Mouse (Mus musculus) left cerebral cortex, postnatal 36 days (tissue): ENCODE measurements around the gene Thap2. TPM values are rescaled to one million over a fixed set of nuclear protein-coding genes. Genes with fewer than 3 reads are reported as not detected.

ENCODE experiments used
- DNase-seq, 2 experiments: peaks; one replicate each; pipeline ENCODE4 v3.0.0; 2021 to 2022; ENCODE audit warnings: low spot score in 2 of 2, mixed read lengths in 1 of 2
- intact Hi-C: fragments of 180-260 bp; cut with DNase I; formaldehyde crosslinking; loops from one replicate; pipeline ENCODE4 v1.15.1; 2025
- total RNA-seq, 2 experiments: library from RNA; stranded (reverse); gene quantifications; 2 replicates each; pipeline ENCODE4 v1.2.3; 2021

Gene Thap2
- total RNA-seq, 2 experiments from 2014 or later = 14.1 to 18.6 TPM

- intact Hi-C loops = no loop called here
These were observed 25.9 kb downstream of the Thap2 start for GRCm38 (mm10) chr10:115358216-115358919.

GRCm38 (mm10) chr10:115356106-115356505 is 28.1 kb downstream of the Thap2 start:
- intact Hi-C loops = no loop called here
- DNase-seq = no peak

More at GRCm38 (mm10) chr10:115358216-115358919, 25.9 kb downstream of the Thap2 start:
- no peak for DNase-seq

- intact Hi-C loops = no loop called here
- DNase-seq = no peak
These were observed 29.2 kb downstream of the Thap2 start for GRCm38 (mm10) chr10:115355016-115355415.

- DNase-seq = no peak
- intact Hi-C loops = no loop called here
These were observed 29.7 kb downstream of the Thap2 start for GRCm38 (mm10) chr10:115354553-115354952.

- intact Hi-C loops = no loop called here
- no peak for DNase-seq
These were observed 33.3 kb downstream of the Thap2 start for GRCm38 (mm10) chr10:115350810-115351397.

GRCm38 (mm10) chr10:115349509-115349908 is 34.7 kb downstream of the Thap2 start:
- no peak for DNase-seq
- intact Hi-C loops = no loop called here

GRCm38 (mm10) chr10:115349029-115349428 is 35.2 kb downstream of the Thap2 start:
- intact Hi-C loops = no loop called here
- DNase-seq = no peak

GRCm38 (mm10) chr10:115348131-115348530 is 36.1 kb downstream of the Thap2 start:
- intact Hi-C loops = no loop called here
- DNase-seq = no peak

GRCm38 (mm10) chr10:115346444-115346843 is 37.8 kb downstream of the Thap2 start:
- no peak for DNase-seq
- intact Hi-C loops = no loop called here

- DNase-seq = no peak
- intact Hi-C loops = no loop called here
These were observed 41.3 kb downstream of the Thap2 start for GRCm38 (mm10) chr10:115342771-115343425.

- DNase-seq = no peak
- intact Hi-C loops = no loop called here
These were observed 44.4 kb downstream of the Thap2 start for GRCm38 (mm10) chr10:115339820-115340328.

GRCm38 (mm10) chr10:115336901-115337300 is 47.3 kb downstream of the Thap2 start:
- intact Hi-C loops = no loop called here
- no peak for DNase-seq

GRCm38 (mm10) chr10:115333528-115333927 is 50.7 kb downstream of the Thap2 start:
- DNase-seq = no peak
- intact Hi-C loops = no loop called here

- intact Hi-C loops = no loop called here
- DNase-seq = no peak
These were observed 51.2 kb downstream of the Thap2 start for GRCm38 (mm10) chr10:115332997-115333396.

- intact Hi-C loops = no loop called here
- no peak for DNase-seq
These were observed 51.8 kb downstream of the Thap2 start for GRCm38 (mm10) chr10:115332420-115332952.

- intact Hi-C loops = loop anchor here (10.0 kb wide), 1 partner anchor 286 kb away; no protein-coding TSS in a partner anchor
- DNase-seq = no peak
These were observed 55.2 kb downstream of the Thap2 start for GRCm38 (mm10) chr10:115329010-115329530.

- intact Hi-C loops = loop anchor here (10.0 kb wide), 1 partner anchor 286 kb away; no protein-coding TSS in a partner anchor
- no peak for DNase-seq
These were observed 55.7 kb downstream of the Thap2 start for GRCm38 (mm10) chr10:115328514-115328913.

GRCm38 (mm10) chr10:115323295-115323694 is 60.9 kb downstream of the Thap2 start:
- DNase-seq = peak; percentile 45 to 57
- intact Hi-C loops = loop anchor here (5.0 to 10.0 kb wide), 2 partner anchors 84 to 292 kb away; no protein-coding TSS in a partner anchor

- DNase-seq = no peak
- intact Hi-C loops = loop anchor here (5.0 to 10.0 kb wide), 2 partner anchors 86 to 293 kb away; no protein-coding TSS in a partner anchor
These were observed 62.8 kb downstream of the Thap2 start for GRCm38 (mm10) chr10:115321317-115322035.
